Mouse (Mus musculus): Measurements from ENCODE around the gene Lmna. TPM values are rescaled to one million over a fixed set of nuclear protein-coding genes. Genes with fewer than 3 reads are reported as not detected.

Gene Lmna
- total and polyA plus RNA-seq, 2 experiments from 2014 or later, result 59.7 to 61.1 TPM

DNA sequence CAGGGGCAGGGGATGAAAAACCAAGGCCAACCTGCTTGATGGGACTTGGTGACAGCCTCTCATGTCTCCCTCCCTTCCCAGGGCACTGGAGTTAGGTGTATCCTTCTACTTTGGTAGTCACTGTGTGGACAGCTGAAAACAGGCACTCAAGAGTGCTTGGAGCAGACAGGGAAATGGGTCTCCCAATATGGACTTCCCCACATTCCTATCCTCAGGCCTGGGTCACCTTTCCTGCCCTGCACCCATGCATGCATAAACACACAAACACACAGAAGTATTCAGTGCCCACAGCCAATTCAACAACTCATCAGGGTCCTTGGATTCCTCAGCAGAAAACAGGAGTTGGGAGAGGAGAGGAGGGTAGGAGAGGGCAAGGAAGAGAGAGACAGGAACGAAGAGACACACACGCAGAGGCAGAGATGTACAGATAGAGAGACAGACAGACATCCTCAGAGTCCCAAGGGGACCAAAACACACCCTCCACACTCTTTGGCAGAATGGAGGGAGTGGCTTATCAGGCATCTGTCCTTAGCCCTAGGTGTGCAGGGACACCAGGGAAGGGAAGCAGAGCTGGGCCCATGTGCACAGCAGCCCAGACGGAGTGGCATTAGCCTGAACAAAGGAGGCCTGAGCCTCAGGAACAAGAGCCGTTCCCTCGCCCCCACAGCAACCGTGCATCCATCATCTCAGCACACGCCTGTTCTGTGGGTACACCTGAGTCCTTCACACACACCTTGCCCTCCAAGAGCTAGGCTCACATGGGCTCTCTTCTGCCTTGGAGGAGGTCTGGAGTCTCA lies 19.6 kb upstream of the Lmna start:
- H3K4me3 ChIP-seq (ENCODE audit: low read length), result peak overlapping the region; percentile 66; the same call in 1 of the 2 replicates
- TF ChIP-seq CTCF (IDR thresholded peaks at IDR 0.05; ENCODE audit: low read depth), result no peak
- H3K27ac ChIP-seq, result no peak overlapping the region
- peak overlapping the region; percentile 94 for H3K9ac ChIP-seq (replicated peaks; ENCODE audit: low read length)
- peak overlapping the region; percentile 87 for H3K4me2 ChIP-seq (ENCODE audit: low read depth, low read length)
- H3K9me3 ChIP-seq (ENCODE audit: low read length), result no peaks in the 10 kb centered on the region
- no peaks in the 10 kb centered on the region for H3K36me3 ChIP-seq (ENCODE audit: insufficient read depth, low read length)
- ATAC-seq (no peak), DNase-seq (ENCODE audit: low spot score) (no peak)
- peaks cover 28% of the 10 kb centered on the region for H3K4me1 ChIP-seq (ENCODE audit: insufficient read depth, low read length)
- no peaks in the 10 kb centered on the region for H3K27me3 ChIP-seq (ENCODE audit: insufficient read depth, low read length)
- WGBS, result 26% methylated on average over 7 of the region's 7 CpGs

DNA sequence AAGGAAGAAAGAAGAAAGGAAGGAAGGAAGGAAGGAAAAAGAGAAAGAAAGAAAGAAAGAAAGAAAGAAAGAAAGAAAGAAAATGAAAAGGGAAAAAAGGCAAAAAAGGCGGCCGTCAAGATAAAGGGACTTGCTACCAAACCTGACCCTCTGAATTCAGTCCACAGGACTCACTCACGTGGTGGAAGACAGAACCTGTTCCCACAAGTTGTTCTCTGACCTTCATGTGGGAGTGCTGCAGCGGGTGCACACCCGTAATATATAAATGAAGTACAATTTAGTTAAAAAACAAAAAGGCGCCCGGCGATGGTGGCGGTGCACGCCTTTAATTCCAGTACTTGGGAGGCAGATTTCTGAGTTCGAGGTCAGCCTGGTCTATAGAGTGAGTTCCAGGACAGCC lies 18.9 kb upstream of the Lmna start:
- 84% methylated on average over 11 of the region's 11 CpGs for WGBS
- Histone ChIP-seq H3K4me2 (ENCODE audit: low read depth, low read length) (no peak overlapping the region), H3K36me3 (ENCODE audit: insufficient read depth, low read length) (no peaks in the 10 kb centered on the region), H3K9ac (replicated peaks; ENCODE audit: low read length) (no peak overlapping the region), H3K9me3 (ENCODE audit: low read length) (no peaks in the 10 kb centered on the region), H3K27ac (no peak overlapping the region), H3K4me1 (ENCODE audit: insufficient read depth, low read length) (peaks cover 26% of the 10 kb centered on the region), H3K4me3 (ENCODE audit: low read length) (no peak overlapping the region), H3K27me3 (ENCODE audit: insufficient read depth, low read length) (no peaks in the 10 kb centered on the region)
- no peak for TF ChIP-seq CTCF (IDR thresholded peaks at IDR 0.05; ENCODE audit: low read depth)
- DNase-seq (ENCODE audit: low spot score), result no peak
- no peak for ATAC-seq

GRCm38 (mm10) chr3:88527565-88527964 lies 17.8 kb upstream of the Lmna start:
- Histone ChIP-seq H3K4me1 (ENCODE audit: insufficient read depth, low read length) (peaks cover 26% of the 10 kb centered on the region), H3K9me3 (ENCODE audit: low read length) (no peaks in the 10 kb centered on the region), H3K36me3 (ENCODE audit: insufficient read depth, low read length) (no peaks in the 10 kb centered on the region), H3K4me2 (ENCODE audit: low read depth, low read length) (no peak overlapping the region), H3K9ac (replicated peaks; ENCODE audit: low read length) (0 out of 2 replicates have a peak overlapping the region, but pooled peaks have one; percentile 6), H3K27ac (0 out of 2 replicates have a peak overlapping the region, but pooled peaks have one; percentile 36), H3K27me3 (ENCODE audit: insufficient read depth, low read length) (no peaks in the 10 kb centered on the region), H3K4me3 (ENCODE audit: low read length) (no peak overlapping the region)
- ATAC-seq (no peak), DNase-seq (ENCODE audit: low spot score) (no peak)
- 23% methylated on average over 8 of the region's 8 CpGs for WGBS
- no peak for TF ChIP-seq CTCF (IDR thresholded peaks at IDR 0.05; ENCODE audit: low read depth)

DNA sequence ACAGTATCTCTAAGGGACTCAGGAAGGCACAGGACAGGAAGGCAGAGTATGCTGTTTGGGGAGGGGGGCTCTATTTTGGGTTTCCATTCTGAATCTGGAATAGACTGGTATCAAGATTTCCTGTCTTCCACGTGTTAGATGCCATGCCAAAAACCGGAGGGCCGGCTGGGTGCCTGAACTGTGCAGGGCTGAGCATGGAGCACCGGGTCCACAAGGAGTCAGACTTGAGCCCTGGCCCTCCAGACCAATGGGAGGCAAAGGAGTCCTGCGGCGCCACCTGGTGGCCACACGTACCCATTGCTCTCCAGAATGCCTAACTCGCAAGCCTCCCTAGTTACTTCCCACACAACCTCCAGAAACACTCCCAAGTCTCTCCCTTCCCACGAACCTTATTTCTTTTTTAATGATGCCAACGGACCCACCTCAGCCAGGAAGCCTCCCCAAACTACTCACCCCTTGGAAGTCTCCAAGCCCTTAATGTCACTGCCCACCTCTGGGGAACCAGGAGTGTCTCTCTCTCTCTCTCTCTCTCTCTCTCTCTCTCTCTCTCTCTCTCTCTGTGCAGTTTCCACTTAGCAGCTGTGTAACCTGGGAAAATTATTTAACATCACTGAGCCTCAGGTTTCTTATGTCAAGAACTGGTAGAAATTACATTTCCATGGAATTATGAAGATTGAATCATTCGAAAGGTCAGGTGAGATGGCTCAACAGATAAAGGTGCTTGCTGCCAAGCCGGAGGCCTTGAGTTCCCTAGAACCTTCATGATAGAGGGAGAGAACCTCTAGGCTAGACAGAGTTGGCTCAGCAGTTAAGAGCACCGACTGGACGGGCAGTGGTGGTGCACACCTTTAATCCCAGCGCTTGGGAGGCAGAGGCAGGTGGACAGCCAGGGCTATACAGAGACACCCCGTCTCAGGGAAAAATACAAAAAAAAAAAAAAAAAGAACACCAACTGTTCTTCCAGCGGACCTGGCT lies 16.7 kb upstream of the Lmna start:
- H3K9ac ChIP-seq (replicated peaks; ENCODE audit: low read length), result no peak overlapping the region
- H3K4me2 ChIP-seq (ENCODE audit: low read depth, low read length), result 0 out of 2 replicates have a peak overlapping the region, but pooled peaks have one; percentile 16
- no peaks in the 10 kb centered on the region for H3K27me3 ChIP-seq (ENCODE audit: insufficient read depth, low read length)
- WGBS, result 34% methylated on average over 17 of the region's 17 CpGs
- DNase-seq (ENCODE audit: low spot score), result peak; percentile 94
- TF ChIP-seq CTCF (IDR thresholded peaks at IDR 0.05; ENCODE audit: low read depth), result peak; percentile 100
- peak; percentile 87 for ATAC-seq
- no peak overlapping the region for H3K4me3 ChIP-seq (ENCODE audit: low read length)
- H3K27ac ChIP-seq, result no peak overlapping the region
- H3K36me3 ChIP-seq (ENCODE audit: insufficient read depth, low read length), result no peaks in the 10 kb centered on the region
- peaks cover 26% of the 10 kb centered on the region for H3K4me1 ChIP-seq (ENCODE audit: insufficient read depth, low read length)
- no peaks in the 10 kb centered on the region for H3K9me3 ChIP-seq (ENCODE audit: low read length)

- DNase-seq (ENCODE audit: low spot score), result no peak
- TF ChIP-seq CTCF (IDR thresholded peaks at IDR 0.05; ENCODE audit: low read depth), result peak; percentile 14; the same call in 1 of the 2 replicates
- no peak for ATAC-seq
- H3K4me1 ChIP-seq (ENCODE audit: insufficient read depth, low read length), result peaks cover 18% of the 10 kb centered on the region
- H3K9ac ChIP-seq (replicated peaks; ENCODE audit: low read length), result no peak overlapping the region
- no peak overlapping the region for H3K4me3 ChIP-seq (ENCODE audit: low read length)
- no peak overlapping the region for H3K4me2 ChIP-seq (ENCODE audit: low read depth, low read length)
- H3K9me3 ChIP-seq (ENCODE audit: low read length), result no peaks in the 10 kb centered on the region
- no peaks in the 10 kb centered on the region for H3K27me3 ChIP-seq (ENCODE audit: insufficient read depth, low read length)
- no peak overlapping the region for H3K27ac ChIP-seq
- no peaks in the 10 kb centered on the region for H3K36me3 ChIP-seq (ENCODE audit: insufficient read depth, low read length)
- whole genome bisulfite sequencing, result 88% methylated on average over 5 of the region's 5 CpGs
Measured at GRCm38 (mm10) chr3:88525021-88525420, 15.3 kb upstream of the Lmna start.

- Histone ChIP-seq H3K27ac (no peak overlapping the region), H3K4me2 (ENCODE audit: low read depth, low read length) (no peak overlapping the region), H3K4me3 (ENCODE audit: low read length) (no peak overlapping the region), H3K9ac (replicated peaks; ENCODE audit: low read length) (no peak overlapping the region), H3K4me1 (ENCODE audit: insufficient read depth, low read length) (peaks cover 8% of the 10 kb centered on the region; the same call in 1 of the 2 replicates), H3K27me3 (ENCODE audit: insufficient read depth, low read length) (no peaks in the 10 kb centered on the region), H3K9me3 (ENCODE audit: low read length) (no peaks in the 10 kb centered on the region), H3K36me3 (ENCODE audit: insufficient read depth, low read length) (no peaks in the 10 kb centered on the region)
- no peak for TF ChIP-seq CTCF (IDR thresholded peaks at IDR 0.05; ENCODE audit: low read depth)
- ATAC-seq (no peak), DNase-seq (ENCODE audit: low spot score) (no peak)
- WGBS, result 85% methylated on average over 8 of the region's 8 CpGs
Measured at GRCm38 (mm10) chr3:88523027-88523426, 13.3 kb upstream of the Lmna start.

Measured in hindbrain, postnatal 0 days (tissue).